Mouse (Mus musculus) G1E (cell line): ENCODE results near the gene Pef1.
A peak's percentile ranks its signal among the peaks of the same experiment; 100 is the strongest.

Experiments used
- CTCF ChIP-seq: IDR thresholded peaks from 2 replicates; pipeline ENCODE4 v1.5.1; 2012; ENCODE audit warnings: low read depth, low read length, inconsistent platforms, mixed read lengths
- GATA2 ChIP-seq: IDR thresholded peaks from 2 replicates; pipeline ENCODE4 v1.6.1; 2012; ENCODE audit warnings: low read depth, low read length, inconsistent platforms, borderline replicate concordance

GRCm38 (mm10) chr4:130138441-130139213, 36.3 kb downstream of the Pef1 start:
- TF ChIP-seq CTCF, result peak; percentile 14; the same call in 1 of the 2 replicates
- no peak for TF ChIP-seq GATA2
